Comparison of ENCODE assay signal across 11 mouse cellular contexts in genomic region chr17:88325326-88325909, GRCm38 (mm10).
DNase-seq lines count a peak whose midpoint lies in the region; ATAC-seq lines count a peak whose summit lies in the region.
"Had no signal": no experiment of that assay in that cellular context is flagged by ENCODE, and none has a peak within 500 bp of the region (broad histone marks: within the 10 kb centered on the region; RNA-seq: fewer than 3 reads in every experiment).

No protein-coding gene starts in this region.

- H3K9me3 ChIP-seq in forebrain, embryonic 12.5 days: peaks cover 4% of the 10 kb centered on the region
- H3K9me3 ChIP-seq in limb, embryonic 10.5 days (replicated peaks): peaks cover 2% of the 10 kb centered on the region; the same call in 1 of the 2 replicates
- H3K9me3 ChIP-seq in neural tube, embryonic 12.5 days: peaks cover 4% of the 10 kb centered on the region

- no peak overlapping the region for H3K9ac ChIP-seq in forebrain, embryonic 12.5 days
- no peak overlapping the region for H3K9ac ChIP-seq in neural tube, embryonic 12.5 days
- H3K9ac ChIP-seq: heart, embryonic 13.5 days had no signal

- peak overlapping the region; percentile 26 for H3K4me2 ChIP-seq in forebrain, embryonic 12.5 days
- H3K4me2 ChIP-seq in neural tube, embryonic 12.5 days (replicated peaks): peak overlapping the region; percentile 30
- H3K4me2 ChIP-seq: heart, embryonic 13.5 days had no signal

- peak; percentile 42; the same call in 1 of the 2 replicates for ATAC-seq in forebrain, embryonic 12.5 days (ENCODE audit: low FRiP score)
- ATAC-seq in neural tube, embryonic 12.5 days (ENCODE audit: low FRiP score, low read depth): peak; percentile 26
- no peak for ATAC-seq in megakaryocyte progenitor cell, adult 5-6 weeks (replicated peaks; ENCODE audit: poor library complexity)

- no peak overlapping the region for H3K4me3 ChIP-seq in forebrain, embryonic 12.5 days (replicated peaks)
- H3K4me3 ChIP-seq in limb, embryonic 10.5 days: no peak overlapping the region
- H3K4me3 ChIP-seq in neural tube, embryonic 12.5 days: no peak overlapping the region
- H3K4me3 ChIP-seq: heart, embryonic 13.5 days had no signal

- H3K36me3 ChIP-seq in forebrain, embryonic 12.5 days (replicated peaks): no peaks in the 10 kb centered on the region
- H3K36me3 ChIP-seq in limb, embryonic 10.5 days: no peaks in the 10 kb centered on the region
- no peaks in the 10 kb centered on the region for H3K36me3 ChIP-seq in neural tube, embryonic 12.5 days
- H3K36me3 ChIP-seq: heart, embryonic 13.5 days had no signal

- DNase-seq in embryo, embryonic 10 days (ENCODE audit: low spot score): peak; percentile 61
- no peak for DNase-seq in embryo, embryonic 10.5 days (ENCODE audit: low spot score)
- no peak for DNase-seq in limb, embryonic 10.5 days (ENCODE audit: low spot score)
- no peak for DNase-seq in lung, adult 18-20 months
- no peak for DNase-seq in urinary bladder, postnatal 4 days (ENCODE audit: low spot score in 2 of 2)
- DNase-seq: cerebellum, adult 11 months; lung, postnatal 10 days had no signal

- WGBS in forebrain, embryonic 12.5 days: 12% methylated on average over 14 of the region's 14 CpGs
- WGBS in limb, embryonic 10.5 days: 65% methylated on average over 14 of the region's 14 CpGs
- WGBS in neural tube, embryonic 12.5 days: 12% methylated on average over 14 of the region's 14 CpGs

- peak overlapping the region; percentile 36; the same call in 1 of the 2 replicates for H3K27ac ChIP-seq in forebrain, embryonic 12.5 days
- peak overlapping the region; percentile 56 for H3K27ac ChIP-seq in limb, embryonic 10.5 days
- no peak overlapping the region for H3K27ac ChIP-seq in neural tube, embryonic 12.5 days
- H3K27ac ChIP-seq: heart, embryonic 13.5 days had no signal

- peaks cover 64% of the 10 kb centered on the region for H3K27me3 ChIP-seq in forebrain, embryonic 12.5 days
- H3K27me3 ChIP-seq in limb, embryonic 10.5 days (ENCODE audit: low read depth, poor library complexity, severe bottlenecking): no peaks in the 10 kb centered on the region
- peaks cover 48% of the 10 kb centered on the region for H3K27me3 ChIP-seq in neural tube, embryonic 12.5 days (replicated peaks)
- H3K27me3 ChIP-seq: heart, embryonic 13.5 days had no signal

- peaks cover 29% of the 10 kb centered on the region for H3K4me1 ChIP-seq in forebrain, embryonic 12.5 days
- H3K4me1 ChIP-seq in limb, embryonic 10.5 days: peaks cover 29% of the 10 kb centered on the region
- H3K4me1 ChIP-seq in neural tube, embryonic 12.5 days: peaks cover 33% of the 10 kb centered on the region
